Mouse (Mus musculus): ENCODE results near the gene 4930402F06Rik.

The 4930402F06Rik gene

GRCm38 (mm10) chr2:35417231-35417630 lies 20.3 kb upstream of the 4930402F06Rik start:
- no peak for DNase-seq (ENCODE audit: inconsistent ontology term)

- DNase-seq (ENCODE audit: inconsistent ontology term): no peak
These were observed 19.5 kb upstream of the 4930402F06Rik start for GRCm38 (mm10) chr2:35416473-35416872.

GRCm38 (mm10) chr2:35412810-35413209 lies 15.8 kb upstream of the 4930402F06Rik start:
- DNase-seq (ENCODE audit: inconsistent ontology term): no peak

- DNase-seq (ENCODE audit: inconsistent ontology term): no peak
These were observed 15.3 kb upstream of the 4930402F06Rik start for GRCm38 (mm10) chr2:35412246-35412645.

- no peak for DNase-seq (ENCODE audit: inconsistent ontology term)
These were observed 14.7 kb upstream of the 4930402F06Rik start for GRCm38 (mm10) chr2:35411640-35412190.

- DNase-seq (ENCODE audit: inconsistent ontology term): no peak
These were observed 12.5 kb upstream of the 4930402F06Rik start for GRCm38 (mm10) chr2:35409466-35409865.

GRCm38 (mm10) chr2:35408409-35409110 lies 11.6 kb upstream of the 4930402F06Rik start:
- DNase-seq (ENCODE audit: inconsistent ontology term): no peak

- no peak for DNase-seq (ENCODE audit: inconsistent ontology term)
These were observed 10.9 kb upstream of the 4930402F06Rik start for GRCm38 (mm10) chr2:35407878-35408277.

- DNase-seq (ENCODE audit: inconsistent ontology term): no peak
These were observed 10.3 kb upstream of the 4930402F06Rik start for GRCm38 (mm10) chr2:35407266-35407665.

GRCm38 (mm10) chr2:35406611-35407010 lies 9.6 kb upstream of the 4930402F06Rik start:
- DNase-seq (ENCODE audit: inconsistent ontology term): no peak

GRCm38 (mm10) chr2:35402391-35402790 lies 5.4 kb upstream of the 4930402F06Rik start:
- DNase-seq (ENCODE audit: inconsistent ontology term): no peak

GRCm38 (mm10) chr2:35400739-35401138 lies 3.8 kb upstream of the 4930402F06Rik start:
- DNase-seq (ENCODE audit: inconsistent ontology term): no peak

GRCm38 (mm10) chr2:35398184-35398828 lies 1.3 kb upstream of the 4930402F06Rik start:
- DNase-seq (ENCODE audit: inconsistent ontology term): no peak

GRCm38 (mm10) chr2:35397590-35398173 lies 707 bp upstream of the 4930402F06Rik start:
- DNase-seq (ENCODE audit: inconsistent ontology term): peak; percentile 65

- DNase-seq (ENCODE audit: inconsistent ontology term): no peak
These were observed 11.5 kb downstream of the 4930402F06Rik start for GRCm38 (mm10) chr2:35385441-35385871.

- DNase-seq (ENCODE audit: inconsistent ontology term): no peak
These were observed 17.7 kb downstream of the 4930402F06Rik start for GRCm38 (mm10) chr2:35379306-35379705.

- no peak for DNase-seq (ENCODE audit: inconsistent ontology term)
These were observed 19.4 kb downstream of the 4930402F06Rik start for GRCm38 (mm10) chr2:35377600-35377999.

- no peak for DNase-seq (ENCODE audit: inconsistent ontology term)
These were observed 24.0 kb downstream of the 4930402F06Rik start for GRCm38 (mm10) chr2:35373003-35373402.

GRCm38 (mm10) chr2:35370686-35371085 lies 26.3 kb downstream of the 4930402F06Rik start:
- DNase-seq (ENCODE audit: inconsistent ontology term): no peak

GRCm38 (mm10) chr2:35367629-35368028 lies 29.3 kb downstream of the 4930402F06Rik start, which contains the start of gene 4930568D16Rik:
Gene 4930568D16Rik, minus strand, starts transcription at chr2:35367729.
- no peak for DNase-seq (ENCODE audit: inconsistent ontology term)

GRCm38 (mm10) chr2:35349184-35349583 lies 47.8 kb downstream of the 4930402F06Rik start:
- DNase-seq (ENCODE audit: inconsistent ontology term): peak; percentile 60

- no peak for DNase-seq (ENCODE audit: inconsistent ontology term)
These were observed 51.0 kb downstream of the 4930402F06Rik start for GRCm38 (mm10) chr2:35345984-35346383.
